Mouse (Mus musculus) ES-E14 (cell line): Measurements from ENCODE around the gene Gpat2. TPM values are rescaled to one million over a fixed set of nuclear protein-coding genes. Genes with fewer than 3 reads are reported as not detected.

ENCODE experiments used
- DNase-seq: peaks from one replicate; pipeline ENCODE4 v3.0.0-alpha.2; 2013; ENCODE audit warnings: low read depth, low spot score
- H3K27ac ChIP-seq: 2 replicates; pipeline ENCODE4 v1.5.1; 2012; ENCODE audit warnings: low read depth, mild to moderate bottlenecking, low read length, moderate library complexity, mixed read lengths; ENCODE audit not compliant: poor library complexity, insufficient read depth, severe bottlenecking
- H3K36me3 ChIP-seq: 2 replicates; pipeline ENCODE4 v1.6.1; 2012; ENCODE audit warnings: mild to moderate bottlenecking, low read length, moderate library complexity, mixed read lengths; ENCODE audit not compliant: control insufficient read depth, poor library complexity, insufficient read depth, severe bottlenecking
- H3K4me1 ChIP-seq, 2 experiments: fragments of 150-350 bp in 1 of 2; sonication (generic) in 1 of 2; 2 replicates each; pipeline ENCODE4 v1.6.1; 2012; ENCODE audit warnings: low read length in 2 of 2, mild to moderate bottlenecking in 1 of 2, mixed read lengths in 1 of 2; ENCODE audit not compliant: control insufficient read depth in 2 of 2, insufficient read depth in 2 of 2, poor library complexity in 1 of 2
- H3K4me3 ChIP-seq, 2 experiments: fragments of 150-350 bp in 1 of 2; sonication (generic) in 1 of 2; 2 replicates each; pipeline ENCODE4 v1.5.1; 2012; ENCODE audit warnings: low read length in 2 of 2, low read depth in 1 of 2, mild to moderate bottlenecking in 1 of 2, mixed read lengths in 1 of 2; ENCODE audit not compliant: insufficient read depth in 1 of 2, poor library complexity in 1 of 2, severe bottlenecking in 1 of 2
- H3K9ac ChIP-seq: 2 replicates; pipeline ENCODE4 v1.6.1; 2012; ENCODE audit warnings: low read depth, mild to moderate bottlenecking, low read length, mixed read lengths; ENCODE audit not compliant: poor library complexity, insufficient read depth, severe bottlenecking
- H3K9me3 ChIP-seq: fragments of 150-350 bp; sonication (generic); 2 replicates; pipeline ENCODE4 v1.6.1; 2012; ENCODE audit warnings: low read depth, mild to moderate bottlenecking, low read length; ENCODE audit not compliant: control insufficient read depth, insufficient read depth
- CHD2 ChIP-seq: IDR thresholded peaks from 2 replicates; pipeline ENCODE4 v1.6.1; 2014; ENCODE audit warnings: mild to moderate bottlenecking, low read depth, low read length, inconsistent platforms
- HCFC1 ChIP-seq: IDR thresholded peaks from 2 replicates; pipeline ENCODE4 v1.6.1; 2012; ENCODE audit warnings: low read length, inconsistent platforms, borderline replicate concordance; ENCODE audit not compliant: insufficient read depth
- MAFK ChIP-seq: IDR thresholded peaks from 2 replicates; pipeline ENCODE4 v1.6.1; 2014; ENCODE audit warnings: mild to moderate bottlenecking, low read depth, low read length, inconsistent platforms; ENCODE audit not compliant: insufficient read depth
- ZC3H11A ChIP-seq: IDR thresholded peaks from 2 replicates; pipeline ENCODE4 v1.6.1; 2012; ENCODE audit warnings: low read depth, mild to moderate bottlenecking, inconsistent platforms, low read length, borderline replicate concordance
- ZNF384 ChIP-seq: IDR thresholded peaks from 2 replicates; pipeline ENCODE4 v1.6.1; 2012; ENCODE audit warnings: low read depth, low read length, inconsistent platforms
- in situ Hi-C, 2 experiments: fragments of 600-800 bp; cut with MboI; formaldehyde crosslinking; loops; one replicate each; pipeline ENCODE4 v1.15.1; 2025; ENCODE audit warnings: low sequenced_read_pairs in 2 of 2, inconsistent platforms in 1 of 2; ENCODE audit not compliant: unreplicated experiment in 2 of 2
- total RNA-seq: library from RNA; depleted of rRNA; stranded (reverse); fragments of 300-350 nt; gene quantifications from 2 replicates; pipeline ENCODE4 v1.2.3, GENCODE M21; 2012

Gpat2 gene
- total RNA-seq, 1 experiment, result 27.3 TPM

DNA sequence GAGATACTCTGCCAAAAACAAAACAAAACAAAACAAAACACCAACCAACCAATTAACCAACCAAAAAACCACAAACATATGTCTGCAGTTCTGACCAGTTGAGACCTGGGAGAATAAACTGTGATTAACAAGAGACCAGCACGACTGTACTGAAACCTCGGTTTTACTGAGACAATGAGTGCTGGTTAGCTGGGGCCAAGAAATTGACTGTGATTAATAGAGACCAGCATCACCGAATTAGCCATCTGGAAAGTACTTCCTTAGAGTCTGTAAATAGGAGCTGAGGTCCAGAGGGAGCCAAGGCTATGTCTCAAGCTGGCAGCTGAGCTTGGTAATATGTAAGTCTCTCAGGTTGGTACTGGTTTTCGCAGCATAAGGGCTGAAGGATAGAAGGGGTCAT lies 34.2 kb upstream of the Gpat2 start:
- DNase-seq, result no peak
- in situ Hi-C loops, result no loop called here
- TF ChIP-seq ZC3H11A, result no peak
- TF ChIP-seq MAFK, result no peak
- no peak for TF ChIP-seq HCFC1
- no peaks in the 10 kb centered on the region for H3K36me3 ChIP-seq
- H3K27ac ChIP-seq, result no peak overlapping the region
- H3K4me3 ChIP-seq, result no peak overlapping the region
- H3K9me3 ChIP-seq, result no peaks in the 10 kb centered on the region
- H3K4me1 ChIP-seq, result no peaks in the 10 kb centered on the region
- no peak overlapping the region for H3K9ac ChIP-seq

- Histone ChIP-seq H3K4me3 (no peak overlapping the region), H3K27ac (no peak overlapping the region), H3K36me3 (no peaks in the 10 kb centered on the region), H3K4me1 (no peaks in the 10 kb centered on the region), H3K9ac (no peak overlapping the region), H3K9me3 (no peaks in the 10 kb centered on the region)
- no peak for DNase-seq
- in situ Hi-C loops, result no loop called here
- TF ChIP-seq ZC3H11A (no peak), CHD2 (no peak), ZNF384 (no peak), HCFC1 (no peak), MAFK (no peak)
These were observed 33.7 kb upstream of the Gpat2 start for GRCm38 (mm10) chr2:127391323-127391722.

GRCm38 (mm10) chr2:127394606-127395161 lies 30.3 kb upstream of the Gpat2 start:
- in situ Hi-C loops, result no loop called here
- TF ChIP-seq ZNF384, result no peak
- TF ChIP-seq MAFK, result no peak
- TF ChIP-seq CHD2, result no peak
- TF ChIP-seq ZC3H11A, result no peak
- no peak for TF ChIP-seq HCFC1
- Histone ChIP-seq H3K9ac (no peak overlapping the region), H3K27ac (no peak overlapping the region), H3K36me3 (no peaks in the 10 kb centered on the region), H3K4me3 (no peak overlapping the region), H3K9me3 (no peaks in the 10 kb centered on the region), H3K4me1 (no peaks in the 10 kb centered on the region)
- no peak for DNase-seq

DNA sequence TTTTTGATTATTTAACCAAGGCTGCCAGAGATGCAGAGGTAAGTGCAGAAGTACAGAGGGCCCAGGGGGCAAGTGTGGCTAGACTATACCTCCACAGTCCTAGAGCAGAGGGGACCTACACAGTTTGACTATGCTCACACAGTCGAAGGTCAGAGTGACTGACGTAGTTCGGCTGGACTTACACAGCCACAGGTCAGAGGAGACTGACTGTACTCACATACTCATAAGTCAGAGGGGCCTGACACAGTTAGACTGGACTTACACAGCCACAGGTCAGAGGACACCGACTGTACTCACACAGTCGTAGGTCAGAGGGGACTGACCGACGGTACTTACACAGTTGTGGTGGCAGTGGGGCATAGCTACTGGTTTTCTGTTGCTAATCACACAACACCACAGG lies 26.3 kb upstream of the Gpat2 start:
- Histone ChIP-seq H3K36me3 (no peaks in the 10 kb centered on the region), H3K9me3 (no peaks in the 10 kb centered on the region), H3K27ac (no peak overlapping the region), H3K4me1 (no peaks in the 10 kb centered on the region), H3K4me3 (no peak overlapping the region), H3K9ac (no peak overlapping the region)
- no peak for DNase-seq
- in situ Hi-C loops, result no loop called here
- TF ChIP-seq MAFK (no peak), ZC3H11A (no peak), ZNF384 (no peak), CHD2 (no peak), HCFC1 (no peak)

DNA sequence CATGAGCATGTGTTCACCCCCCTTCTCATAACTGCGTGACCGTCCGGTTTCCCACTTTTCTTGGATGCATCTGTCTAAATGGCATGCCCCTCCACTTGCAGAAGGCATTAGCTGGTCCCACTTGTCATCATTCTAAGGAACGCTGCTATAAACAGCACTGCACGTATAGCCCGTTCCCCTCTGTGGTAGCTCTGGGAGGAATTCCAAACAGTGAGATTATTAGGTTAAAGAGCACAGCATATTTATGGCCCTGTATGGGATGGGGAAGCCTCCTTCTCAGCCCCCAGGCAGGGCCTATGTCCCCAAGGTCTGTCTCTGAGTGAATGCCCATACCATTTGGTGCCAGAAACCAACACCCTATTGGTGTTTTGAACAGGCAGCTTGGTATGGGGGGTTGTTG lies 13.9 kb upstream of the Gpat2 start:
- Histone ChIP-seq H3K9me3 (no peaks in the 10 kb centered on the region), H3K27ac (no peak overlapping the region), H3K4me3 (no peak overlapping the region), H3K9ac (no peak overlapping the region), H3K36me3 (no peaks in the 10 kb centered on the region), H3K4me1 (no peaks in the 10 kb centered on the region)
- TF ChIP-seq CHD2 (no peak), HCFC1 (no peak), MAFK (no peak), ZC3H11A (no peak), ZNF384 (no peak)
- DNase-seq, result no peak
- in situ Hi-C loops, result no loop called here
